Mouse (Mus musculus) heart, embryonic 15.5 days (tissue): ENCODE results near the gene Gm20521. TPM values are rescaled to one million over a fixed set of nuclear protein-coding genes. Genes with fewer than 3 reads are reported as not detected.

Experiments used
- ATAC-seq: fragments of 200-750 bp; cut with Nextera tagmentation; replicated peaks from 2 replicates; pipeline ENCODE4 v1.8.0; 2017; ENCODE audit warnings: low read depth, moderate TSS enrichment; ENCODE audit not compliant: insufficient number of reproducible peaks, insufficient read depth, low FRiP score
- H3K27ac ChIP-seq: fragments of 300-500 bp; sonication (generic); 2 replicates; pipeline ENCODE4 v1.5.1; 2015; ENCODE audit warnings: mild to moderate bottlenecking, inconsistent platforms
- H3K27me3 ChIP-seq: fragments of 300-500 bp; sonication (generic); 2 replicates; pipeline ENCODE4 v1.6.1; 2015; ENCODE audit warnings: inconsistent platforms
- H3K36me3 ChIP-seq: fragments of 300-500 bp; sonication (generic); 2 replicates; pipeline ENCODE4 v1.6.1; 2015; ENCODE audit warnings: mild to moderate bottlenecking, inconsistent platforms
- H3K4me1 ChIP-seq: fragments of 300-500 bp; sonication (generic); replicated peaks from 2 replicates; pipeline ENCODE4 v1.6.1; 2015; ENCODE audit warnings: inconsistent platforms
- H3K4me2 ChIP-seq: fragments of 300-500 bp; sonication (generic); 2 replicates; pipeline ENCODE4 v1.6.1; 2015; ENCODE audit warnings: inconsistent platforms, mild to moderate bottlenecking, moderate library complexity
- H3K4me3 ChIP-seq: fragments of 300-500 bp; sonication (generic); 2 replicates; pipeline ENCODE4 v1.5.1; 2015; ENCODE audit warnings: mild to moderate bottlenecking, inconsistent platforms
- H3K9ac ChIP-seq: fragments of 300-500 bp; sonication (generic); 2 replicates; pipeline ENCODE4 v1.6.1; 2015; ENCODE audit warnings: mild to moderate bottlenecking, inconsistent platforms
- H3K9me3 ChIP-seq: fragments of 300-500 bp; sonication (generic); replicated peaks from 2 replicates; pipeline ENCODE4 v1.6.1; 2016; ENCODE audit warnings: inconsistent platforms
- WGBS: fragments of 180-500 bp; shearing (Covaris S2); methylation state at CpG from one replicate; pipeline ENCODE4 v1.1.7; 2015; ENCODE audit warnings: mixed read lengths; 5-methylcytosine and 5-hydroxymethylcytosine counted together
- polyA plus RNA-seq: library from polyadenylated mRNA; unstranded; fragments of >200 nt; fragmentation: Nextera tagmentation; extraction: Ambion mirVana; gene quantifications from 2 replicates; pipeline ENCODE4 v1.2.1, GENCODE M21; 2015

The Gm20521 gene
- polyA plus RNA-seq, 1 experiment from 2014 or later = not detected

GRCm38 (mm10) chr14:54894296-54895151 is 11.3 kb downstream of the Gm20521 start:
- Histone ChIP-seq H3K27ac (peak overlapping the region; percentile 94), H3K4me1 (peaks cover 34% of the 10 kb centered on the region), H3K27me3 (no peaks in the 10 kb centered on the region), H3K9me3 (no peaks in the 10 kb centered on the region), H3K9ac (peak overlapping the region; percentile 97), H3K4me3 (peak overlapping the region; percentile 73), H3K36me3 (peaks cover 35% of the 10 kb centered on the region), H3K4me2 (peak overlapping the region; percentile 82)
- WGBS = under 1% methylated on average over 51 of the region's 54 CpGs
- ATAC-seq = peak; percentile 71

GRCm38 (mm10) chr14:54897445-54897844 is 14.2 kb downstream of the Gm20521 start:
- peaks cover 38% of the 10 kb centered on the region for H3K4me1 ChIP-seq
- peak overlapping the region; percentile 33; the same call in 1 of the 2 replicates for H3K9ac ChIP-seq
- no peak overlapping the region for H3K4me2 ChIP-seq
- H3K27me3 ChIP-seq = no peaks in the 10 kb centered on the region
- H3K4me3 ChIP-seq = no peak overlapping the region
- no peak for ATAC-seq
- H3K27ac ChIP-seq = peak overlapping the region; percentile 53
- peaks cover 35% of the 10 kb centered on the region for H3K36me3 ChIP-seq
- WGBS = 35% methylated on average over 2 of the region's 2 CpGs
- H3K9me3 ChIP-seq = no peaks in the 10 kb centered on the region

DNA sequence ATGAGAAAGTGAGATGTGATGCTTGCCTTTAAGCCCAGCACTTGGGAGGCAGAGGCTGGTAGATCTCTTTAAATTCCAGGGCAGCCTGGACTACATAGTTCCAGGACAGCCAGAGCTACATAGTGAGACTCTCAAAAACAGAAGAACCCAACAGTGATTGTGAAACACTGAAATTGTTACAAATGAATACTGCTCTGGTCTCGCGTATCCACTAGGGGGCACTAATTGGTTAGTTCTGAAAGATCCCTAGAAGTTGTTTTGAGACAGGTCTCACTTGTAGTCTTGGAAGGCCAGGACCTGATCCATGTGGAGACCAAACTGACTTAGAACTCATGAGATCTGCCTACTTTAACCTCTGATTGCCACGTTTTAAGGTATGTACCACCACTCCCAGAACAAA is 17.1 kb downstream of the Gm20521 start:
- no peak overlapping the region for H3K9ac ChIP-seq
- H3K36me3 ChIP-seq = peaks cover 35% of the 10 kb centered on the region
- no peaks in the 10 kb centered on the region for H3K9me3 ChIP-seq
- no peak overlapping the region for H3K4me3 ChIP-seq
- H3K4me1 ChIP-seq = peaks cover 27% of the 10 kb centered on the region
- WGBS = 1% methylated on average over 3 of the region's 3 CpGs
- no peak overlapping the region for H3K4me2 ChIP-seq
- peak overlapping the region; percentile 20; the same call in 1 of the 2 replicates for H3K27ac ChIP-seq
- peak; percentile 43; the same call in 1 of the 2 replicates for ATAC-seq
- no peaks in the 10 kb centered on the region for H3K27me3 ChIP-seq

GRCm38 (mm10) chr14:54903641-54904040 is 20.4 kb downstream of the Gm20521 start:
- ATAC-seq = no peak
- Histone ChIP-seq H3K27me3 (no peaks in the 10 kb centered on the region), H3K9ac (no peak overlapping the region), H3K4me1 (0 out of 2 replicates have a peak, but pooled peaks cover 9% of the 10 kb centered on the region), H3K27ac (no peak overlapping the region), H3K36me3 (peaks cover 22% of the 10 kb centered on the region; the same call in 1 of the 2 replicates), H3K4me3 (no peak overlapping the region), H3K4me2 (no peak overlapping the region), H3K9me3 (no peaks in the 10 kb centered on the region)
- 91% methylated on average over 4 of the region's 4 CpGs for WGBS

GRCm38 (mm10) chr14:54908682-54909081 is 25.4 kb downstream of the Gm20521 start:
- Histone ChIP-seq H3K27ac (no peak overlapping the region), H3K4me1 (peaks cover 23% of the 10 kb centered on the region), H3K27me3 (no peaks in the 10 kb centered on the region), H3K9me3 (no peaks in the 10 kb centered on the region), H3K9ac (no peak overlapping the region), H3K36me3 (peaks cover 18% of the 10 kb centered on the region; the same call in 1 of the 2 replicates), H3K4me2 (no peak overlapping the region), H3K4me3 (no peak overlapping the region)
- WGBS = 77% methylated on average over 7 of the region's 7 CpGs
- ATAC-seq = no peak

DNA sequence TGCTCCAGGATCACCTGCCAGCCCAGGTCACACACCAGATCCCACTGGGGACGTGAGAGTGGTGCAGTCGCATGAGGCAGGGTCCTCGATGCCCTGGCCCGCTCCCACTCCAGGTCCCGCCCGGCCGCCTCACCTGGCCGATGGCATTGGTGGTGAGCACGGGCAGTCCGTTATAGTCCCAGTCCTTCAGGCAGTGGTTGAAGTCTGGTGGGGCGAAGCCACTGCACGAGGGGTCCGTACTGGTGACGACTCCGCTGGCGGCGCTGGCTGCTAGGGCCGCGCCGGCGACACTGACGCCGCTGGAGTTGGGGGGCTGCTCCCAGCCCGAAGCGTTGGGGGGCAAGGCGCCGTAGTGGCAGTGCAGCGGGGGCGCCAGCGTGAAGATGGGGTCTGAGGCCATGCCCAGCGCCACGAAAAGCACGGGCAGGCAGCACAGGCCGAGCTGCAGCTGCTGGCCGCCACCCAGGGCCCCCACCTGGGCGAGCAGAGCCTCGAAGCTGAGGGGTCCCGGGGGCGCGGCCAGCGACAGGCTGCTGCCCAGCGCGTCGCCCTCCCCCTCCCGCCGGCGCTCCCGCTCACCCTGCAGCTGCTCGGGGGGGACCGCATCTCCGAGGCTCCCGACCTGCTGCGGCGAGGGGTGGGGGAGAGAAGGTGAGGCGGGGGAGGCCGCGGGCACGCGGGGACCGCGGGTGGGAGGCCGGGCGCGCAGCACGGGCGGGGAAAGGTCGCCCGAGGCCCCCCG is 29.0 kb downstream of the Gm20521 start:
- peak; percentile 59 for ATAC-seq

DNA sequence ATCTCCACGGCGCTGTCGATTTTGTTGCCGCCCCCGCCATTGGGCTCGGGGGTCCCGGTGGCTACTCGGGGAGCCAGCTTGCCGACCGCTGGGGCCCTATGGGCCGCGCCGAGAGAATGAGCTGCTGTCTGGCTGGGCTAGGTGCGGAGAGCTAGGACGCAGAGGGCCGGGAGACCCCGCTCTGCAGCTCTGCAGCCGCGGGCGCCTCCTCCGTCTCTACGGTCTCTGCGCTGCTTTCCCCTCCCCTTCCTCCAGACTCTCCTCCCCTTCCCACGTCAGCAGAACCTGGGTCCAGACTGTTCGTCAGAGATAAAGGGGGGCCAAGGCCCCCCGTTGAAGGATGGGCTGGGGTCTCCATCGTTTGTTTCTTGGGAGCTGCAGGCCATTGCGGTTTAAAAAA is 29.6 kb downstream of the Gm20521 start, which contains the start of gene Slc22a17:
Slc22a17 (minus strand) TSS at position 247 of the 400 bp plus-strand sequence.
- under 1% methylated on average over 28 of the region's 28 CpGs for WGBS
- H3K9ac ChIP-seq = peak within 1 kb of the TSS; percentile 96
- H3K9me3 ChIP-seq = no peaks in the 10 kb centered on the region
- peak within 1 kb of the TSS; percentile 70 for H3K27ac ChIP-seq
- ATAC-seq = peak; percentile 82
- peaks cover 19% of the 10 kb centered on the region for H3K4me1 ChIP-seq
- H3K4me3 ChIP-seq = peak within 1 kb of the TSS; percentile 94
- 0 out of 2 replicates have a peak, but pooled peaks cover 3% of the 10 kb centered on the region for H3K27me3 ChIP-seq
- 0 out of 2 replicates have a peak, but pooled peaks cover 10% of the 10 kb centered on the region for H3K36me3 ChIP-seq
- peak within 1 kb of the TSS; percentile 99 for H3K4me2 ChIP-seq

More for the DNA sequence above, 29.0 kb downstream of the Gm20521 start:
- peak overlapping the region; percentile 94 for H3K4me3 ChIP-seq
- 0 out of 2 replicates have a peak, but pooled peaks cover 3% of the 10 kb centered on the region for H3K27me3 ChIP-seq
- 2% methylated on average over 56 of the region's 69 CpGs for WGBS
- H3K9me3 ChIP-seq = no peaks in the 10 kb centered on the region
- peak overlapping the region; percentile 99 for H3K4me2 ChIP-seq
- peak overlapping the region; percentile 70 for H3K27ac ChIP-seq
- H3K9ac ChIP-seq = peak overlapping the region; percentile 96
- peaks cover 19% of the 10 kb centered on the region for H3K4me1 ChIP-seq
- peaks cover 14% of the 10 kb centered on the region; the same call in 1 of the 2 replicates for H3K36me3 ChIP-seq

- no peaks in the 10 kb centered on the region for H3K9me3 ChIP-seq
- peaks cover 19% of the 10 kb centered on the region for H3K4me1 ChIP-seq
- 21% methylated on average over 10 of the region's 10 CpGs for WGBS
- H3K4me3 ChIP-seq = peak overlapping the region; percentile 94
- H3K9ac ChIP-seq = peak overlapping the region; percentile 96
- peak overlapping the region; percentile 70 for H3K27ac ChIP-seq
- peak overlapping the region; percentile 99 for H3K4me2 ChIP-seq
- ATAC-seq = no peak
- 0 out of 2 replicates have a peak, but pooled peaks cover 3% of the 10 kb centered on the region for H3K27me3 ChIP-seq
- peaks cover 13% of the 10 kb centered on the region; the same call in 1 of the 2 replicates for H3K36me3 ChIP-seq
These were observed 30.1 kb downstream of the Gm20521 start for GRCm38 (mm10) chr14:54913343-54913742.

GRCm38 (mm10) chr14:54920076-54920685 is 36.9 kb downstream of the Gm20521 start:
- 0 out of 2 replicates have a peak, but pooled peaks cover 3% of the 10 kb centered on the region for H3K27me3 ChIP-seq
- H3K4me2 ChIP-seq = no peak overlapping the region
- no peak overlapping the region for H3K27ac ChIP-seq
- peaks cover 29% of the 10 kb centered on the region for H3K36me3 ChIP-seq
- no peak overlapping the region for H3K9ac ChIP-seq
- H3K9me3 ChIP-seq = no peaks in the 10 kb centered on the region
- no peak for ATAC-seq
- peaks cover 16% of the 10 kb centered on the region for H3K4me1 ChIP-seq
- WGBS = 86% methylated on average over 16 of the region's 16 CpGs
- no peak overlapping the region for H3K4me3 ChIP-seq

DNA sequence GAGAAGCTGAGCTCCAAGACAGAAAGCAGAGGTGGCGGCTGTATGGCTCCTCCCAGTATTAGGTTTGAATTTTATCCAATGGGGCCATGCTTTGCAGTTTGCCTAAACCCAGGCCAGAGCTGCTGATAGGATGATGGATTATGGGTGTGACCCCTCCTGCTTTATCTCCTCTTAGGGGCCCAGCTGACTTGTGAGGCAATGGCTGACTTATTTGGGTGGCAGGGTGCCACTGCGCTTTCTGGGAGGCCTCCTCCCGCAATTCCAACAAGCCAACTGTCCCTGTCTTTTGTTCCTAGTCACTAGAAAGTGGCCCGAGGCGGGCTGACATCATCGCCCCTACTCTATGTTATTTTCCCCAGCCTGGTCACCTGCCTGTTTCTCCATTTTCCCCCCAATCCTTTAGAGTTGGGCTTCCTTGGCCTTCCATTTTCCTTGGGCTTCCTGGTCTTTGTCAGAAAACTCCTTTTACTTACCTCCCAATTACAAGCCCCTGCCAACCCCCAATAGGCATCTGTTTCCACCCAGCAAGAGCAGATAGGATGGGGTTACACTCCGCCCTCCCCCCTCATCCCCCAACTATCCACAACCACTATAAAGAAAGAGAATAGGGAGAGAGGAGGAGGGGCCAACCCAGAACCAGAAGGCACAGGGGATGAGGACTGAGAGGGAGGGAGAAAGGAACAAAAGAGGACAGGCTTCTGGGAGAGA is 41.6 kb downstream of the Gm20521 start:
- Histone ChIP-seq H3K9me3 (no peaks in the 10 kb centered on the region), H3K9ac (peak overlapping the region; percentile 72), H3K4me3 (peak overlapping the region; percentile 59), H3K36me3 (peaks cover 14% of the 10 kb centered on the region), H3K27ac (peak overlapping the region; percentile 91), H3K4me1 (peaks cover 38% of the 10 kb centered on the region), H3K4me2 (peak overlapping the region; percentile 93), H3K27me3 (peaks cover 15% of the 10 kb centered on the region)
- 32% methylated on average over 7 of the region's 7 CpGs for WGBS
- peak; percentile 65 for ATAC-seq
